In the genomic region with DNA sequence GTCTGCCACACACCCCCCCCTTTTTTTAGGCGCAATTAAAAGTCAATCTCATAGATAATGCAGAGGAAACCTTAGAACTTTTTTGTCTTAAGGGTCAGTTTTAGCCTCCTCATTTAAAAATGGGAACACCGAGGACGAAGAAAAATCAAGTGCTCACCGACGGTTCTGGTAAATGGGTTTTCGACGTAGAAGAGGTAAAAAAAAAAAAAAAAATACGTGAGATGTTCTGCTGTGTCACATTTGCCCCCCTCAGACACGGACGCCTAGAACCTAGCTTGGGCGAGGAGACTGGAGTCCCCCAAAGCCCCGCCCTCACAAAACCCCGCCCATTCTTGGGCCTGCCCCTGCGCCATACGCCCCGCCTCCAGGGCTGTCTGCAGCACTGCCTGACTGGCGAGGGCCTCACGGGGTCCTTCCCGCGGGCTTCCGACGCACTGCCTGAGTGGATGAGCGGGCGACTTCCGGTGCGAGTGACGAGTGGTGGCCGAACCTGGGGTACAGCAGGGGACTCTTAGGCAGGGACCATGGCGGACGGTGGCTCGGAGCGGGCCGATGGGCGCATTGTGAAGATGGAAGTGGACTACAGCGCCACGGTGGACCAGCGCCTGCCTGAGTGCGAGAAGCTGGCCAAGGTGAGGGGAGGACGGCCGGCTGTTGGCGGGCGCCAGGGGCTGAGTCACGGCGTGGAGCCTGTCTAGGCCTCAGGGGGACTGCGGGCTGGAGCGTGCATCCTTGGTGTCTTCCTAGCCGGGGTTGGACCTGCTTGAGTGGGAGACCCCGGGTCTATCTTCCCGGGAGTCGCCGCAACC, we compare ENCODE assay signal across 7 mouse cellular contexts. TPM values are rescaled to one million over a fixed set of nuclear protein-coding genes. Genes with fewer than 3 reads are reported as not detected.
DNase-seq lines count a peak whose midpoint lies in the region; ATAC-seq lines count a peak whose summit lies in the region.

TSS of gene Psmd12 (plus strand) at position 432 of the 809 bp plus-strand sequence.

- H3K27ac ChIP-seq in intestine, embryonic 15.5 days = peak within 1 kb of the TSS; percentile 80
- H3K27ac ChIP-seq in midbrain, embryonic 10.5 days (replicated peaks) = peak within 1 kb of the TSS; percentile 91

- under 1% methylated on average over 51 of the region's 51 CpGs for WGBS in intestine, embryonic 15.5 days
- under 1% methylated on average over 51 of the region's 51 CpGs for WGBS in midbrain, embryonic 10.5 days

- peak; percentile 97 for DNase-seq in adrenal gland, adult 2 months
- DNase-seq in embryo, embryonic 11.5 days (ENCODE audit: low read depth, low spot score) = peak; percentile 95
- peak; percentile 92 to 96 for DNase-seq in gastrocnemius, postnatal 36 days
- peak; percentile 90 to 96 for DNase-seq in left cerebral cortex, postnatal 25 days (ENCODE audit: low spot score in 2 of 2)
- peak; percentile 97 for DNase-seq in midbrain, embryonic 10.5 days (ENCODE audit: low spot score)
- DNase-seq in right cerebral cortex, postnatal 4 days = peak; percentile 93

- peak within 1 kb of the TSS; percentile 96 for H3K9ac ChIP-seq in intestine, embryonic 15.5 days

- H3K4me2 ChIP-seq in intestine, embryonic 15.5 days (replicated peaks) = peak within 1 kb of the TSS; percentile 58

- intact Hi-C loops in gastrocnemius, postnatal 36 days (cut with DNase I) = no loop called here
- intact Hi-C loops in left cerebral cortex, postnatal 25 days (cut with DNase I) = no loop called here

- peak; percentile 98 for ATAC-seq in intestine, embryonic 15.5 days

- peak within 1 kb of the TSS; percentile 94 for H3K4me3 ChIP-seq in intestine, embryonic 15.5 days (replicated peaks)
- H3K4me3 ChIP-seq in midbrain, embryonic 10.5 days = peak within 1 kb of the TSS; percentile 72

- peaks cover 13% of the 10 kb centered on the region for H3K4me1 ChIP-seq in intestine, embryonic 15.5 days (replicated peaks)
- H3K4me1 ChIP-seq in midbrain, embryonic 10.5 days = peaks cover 18% of the 10 kb centered on the region

- no peaks in the 10 kb centered on the region for H3K27me3 ChIP-seq in intestine, embryonic 15.5 days (replicated peaks)
- no peaks in the 10 kb centered on the region for H3K27me3 ChIP-seq in midbrain, embryonic 10.5 days (ENCODE audit: low read depth, poor library complexity, severe bottlenecking)

- no peaks in the 10 kb centered on the region for H3K36me3 ChIP-seq in intestine, embryonic 15.5 days
- peaks cover 3% of the 10 kb centered on the region; the same call in 1 of the 2 replicates for H3K36me3 ChIP-seq in midbrain, embryonic 10.5 days

- no peaks in the 10 kb centered on the region for H3K9me3 ChIP-seq in intestine, embryonic 15.5 days
- no peaks in the 10 kb centered on the region for H3K9me3 ChIP-seq in midbrain, embryonic 10.5 days (replicated peaks)

RNA-seq across cellular contexts. Expression of gene Psmd12, which starts in this region (rescaled TPM):
- 100 to 1,000 TPM in 1 of 2 experiments, 10 to 100 TPM in 1; 90.8 to 102 TPM for total RNA-seq in adrenal gland, adult 2 months (2021)
- 3.0 and 4.2 TPM in 2 replicates for polyA plus RNA-seq in adrenal gland, adult 2 months (2012; rRNA removed)
- total RNA-seq in gastrocnemius, postnatal 36 days (2021) = 100 to 1,000 TPM in 1 of 2 experiments, 10 to 100 TPM in 1; 97.9 to 101 TPM
- 158 and 168 TPM in 2 replicates for polyA plus RNA-seq in intestine, embryonic 15.5 days (2015; fragmentation: Nextera tagmentation; extraction: Ambion mirVana)
- 10 to 100 TPM; 69.2 to 73.1 TPM for total RNA-seq in left cerebral cortex, postnatal 25 days (2021)
- 221 and 237 TPM in 2 replicates for polyA plus RNA-seq in midbrain, embryonic 10.5 days (2016; fragmentation: Nextera tagmentation; extraction: Ambion mirVana)

Comparison
In these comparisons a context has a peak if more than half of its experiments do, and no peak if none do; other contexts are left out.
1. Peak in every context shown above with its lines: DNase-seq, ATAC-seq, H3K4me3 ChIP-seq and H3K27ac ChIP-seq.
2. RNA of gene Psmd12 (polyA plus RNA-seq): 221 to 237 TPM in midbrain, embryonic 10.5 days and 158 to 168 TPM in intestine, embryonic 15.5 days; 3.0 to 4.2 TPM in adrenal gland, adult 2 months; every median in the first group is over 10 times any median in the second.